Mouse (Mus musculus): ENCODE results near the gene St8sia6.
A peak's percentile ranks its signal among the peaks of the same experiment; 100 is the strongest.

St8sia6 gene

GRCm38 (mm10) chr2:13760366-13760765 lies 33.5 kb downstream of the St8sia6 start:
- DNase-seq (ENCODE audit: low spot score) = no peak

GRCm38 (mm10) chr2:13757412-13757811 lies 36.5 kb downstream of the St8sia6 start:
- no peak for DNase-seq (ENCODE audit: low spot score)

GRCm38 (mm10) chr2:13755733-13756132 lies 38.1 kb downstream of the St8sia6 start:
- no peak for DNase-seq (ENCODE audit: low spot score)

DNA sequence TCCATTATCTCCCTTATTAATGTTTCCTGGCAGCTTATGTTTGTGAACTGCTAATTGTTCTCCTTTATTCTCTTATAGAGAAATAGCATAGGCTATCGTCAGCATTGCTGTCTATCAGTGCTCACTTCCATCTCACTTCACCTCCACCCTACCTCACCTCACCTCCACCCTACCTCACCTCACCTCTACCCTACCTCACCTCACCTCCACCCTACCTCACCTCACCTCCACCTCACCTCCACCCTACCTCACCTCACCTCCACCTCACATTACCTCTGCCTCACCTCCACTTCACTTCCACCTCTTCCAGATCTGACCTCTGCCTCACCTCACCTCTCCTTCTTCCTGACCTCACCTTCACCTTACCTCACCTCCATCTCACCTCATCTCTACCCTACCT lies 42.2 kb downstream of the St8sia6 start:
- DNase-seq (ENCODE audit: low spot score) = no peak

DNA sequence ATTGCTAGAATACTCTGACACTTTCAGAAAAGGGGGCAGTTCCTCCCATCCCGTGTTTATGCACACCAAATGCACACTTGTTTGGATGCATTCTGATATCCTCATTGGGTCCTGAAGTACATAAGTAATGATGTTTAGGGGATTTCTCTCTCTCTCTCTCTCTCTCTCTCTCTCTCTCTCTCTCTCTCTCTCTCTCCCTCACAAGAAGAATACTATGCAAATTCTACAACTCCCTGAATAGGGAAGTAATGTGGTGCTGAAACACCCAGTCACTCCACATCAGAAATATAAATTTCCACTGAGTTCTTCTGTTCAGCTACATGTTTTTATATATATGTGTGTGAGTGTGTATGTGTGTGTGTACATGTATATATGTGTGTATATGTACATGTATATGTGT lies 43.1 kb downstream of the St8sia6 start:
- no peak for DNase-seq (ENCODE audit: low spot score)

DNA sequence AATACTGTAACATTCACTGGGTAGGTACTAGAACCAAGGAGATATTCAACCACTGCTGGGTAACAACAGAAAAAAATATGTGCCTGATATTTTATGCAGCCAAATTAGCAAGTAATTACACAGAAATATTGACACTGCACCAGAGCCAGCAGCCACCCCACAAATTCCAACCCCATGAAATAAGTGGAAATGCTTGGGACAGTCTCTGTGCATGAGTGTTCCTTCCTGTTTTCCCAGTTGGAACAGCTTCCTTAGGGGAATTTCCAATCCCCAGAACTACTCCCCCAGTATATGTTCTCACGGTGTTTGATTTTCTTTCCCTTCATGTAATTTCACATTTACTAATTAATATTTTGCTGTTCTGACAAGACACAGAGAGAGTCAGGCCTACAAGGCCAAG lies 43.8 kb downstream of the St8sia6 start:
- DNase-seq (ENCODE audit: low spot score) = no peak

- DNase-seq (ENCODE audit: low spot score) = no peak
These were observed 44.7 kb downstream of the St8sia6 start for GRCm38 (mm10) chr2:13749176-13749575.

GRCm38 (mm10) chr2:13747576-13747975 lies 46.3 kb downstream of the St8sia6 start:
- DNase-seq (ENCODE audit: low spot score) = no peak

DNA sequence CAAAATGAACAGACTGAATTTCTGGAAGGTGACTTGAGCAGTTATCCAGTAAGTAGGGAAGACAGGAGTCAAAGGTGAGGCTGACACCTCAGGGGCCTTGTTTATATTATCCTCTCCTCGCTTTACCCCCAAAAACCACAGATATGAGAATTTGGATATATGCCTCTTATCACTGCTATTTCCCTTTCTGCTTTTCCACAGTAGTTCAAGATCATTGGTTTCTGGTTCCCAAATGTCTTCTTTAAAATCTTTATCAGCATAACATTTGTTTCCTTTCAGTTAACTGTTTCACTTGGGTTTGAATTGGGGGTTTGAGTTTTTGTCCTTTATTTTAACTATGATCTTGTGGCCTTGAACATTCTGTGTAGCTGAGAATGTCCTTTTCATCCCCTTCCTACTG lies 47.8 kb downstream of the St8sia6 start:
- DNase-seq (ENCODE audit: low spot score) = no peak

GRCm38 (mm10) chr2:13738704-13739103 lies 55.2 kb downstream of the St8sia6 start:
- no peak for DNase-seq (ENCODE audit: low spot score)

DNA sequence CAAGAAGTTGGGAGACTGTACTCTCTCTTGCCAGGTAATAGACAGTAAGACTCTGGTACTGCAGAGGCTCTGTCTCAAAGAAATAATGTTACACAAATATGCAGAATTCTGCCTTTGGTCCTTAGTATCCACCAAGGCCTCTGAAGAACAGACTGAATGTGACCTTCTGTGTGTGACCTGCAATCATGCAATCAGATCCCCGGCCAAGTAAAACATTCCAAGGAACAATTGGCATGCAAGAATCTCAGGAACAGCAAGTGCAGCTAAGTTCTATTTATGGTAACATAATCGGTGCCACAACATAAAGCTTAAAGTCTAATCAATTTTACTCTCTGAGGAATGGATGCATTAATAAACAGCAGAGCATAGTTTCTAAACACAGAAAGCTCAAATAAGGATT lies 66.0 kb downstream of the St8sia6 start:
- DNase-seq (ENCODE audit: low spot score) = no peak

DNA sequence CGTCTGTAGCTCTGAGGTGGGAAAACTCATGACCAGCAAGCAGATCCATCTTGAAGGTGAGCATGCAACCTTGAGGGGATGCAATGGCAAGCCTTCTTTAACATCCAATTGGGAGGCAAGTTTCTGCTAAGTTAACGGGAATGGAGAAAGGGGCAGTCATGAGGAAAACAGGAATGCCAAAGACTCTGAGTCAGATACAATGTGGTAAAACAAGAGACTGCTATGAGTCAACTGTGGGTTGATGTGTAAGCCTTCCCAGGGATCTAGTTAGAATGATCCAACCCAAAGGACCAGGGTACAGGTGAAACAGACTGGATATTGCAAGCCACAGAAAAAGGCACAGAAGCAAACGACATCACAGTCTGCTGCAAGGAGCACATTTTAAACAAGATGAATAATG lies 68.3 kb downstream of the St8sia6 start:
- DNase-seq (ENCODE audit: low spot score) = no peak

- no peak for DNase-seq (ENCODE audit: low spot score)
These were observed 71.6 kb downstream of the St8sia6 start for GRCm38 (mm10) chr2:13722241-13722640.

DNA sequence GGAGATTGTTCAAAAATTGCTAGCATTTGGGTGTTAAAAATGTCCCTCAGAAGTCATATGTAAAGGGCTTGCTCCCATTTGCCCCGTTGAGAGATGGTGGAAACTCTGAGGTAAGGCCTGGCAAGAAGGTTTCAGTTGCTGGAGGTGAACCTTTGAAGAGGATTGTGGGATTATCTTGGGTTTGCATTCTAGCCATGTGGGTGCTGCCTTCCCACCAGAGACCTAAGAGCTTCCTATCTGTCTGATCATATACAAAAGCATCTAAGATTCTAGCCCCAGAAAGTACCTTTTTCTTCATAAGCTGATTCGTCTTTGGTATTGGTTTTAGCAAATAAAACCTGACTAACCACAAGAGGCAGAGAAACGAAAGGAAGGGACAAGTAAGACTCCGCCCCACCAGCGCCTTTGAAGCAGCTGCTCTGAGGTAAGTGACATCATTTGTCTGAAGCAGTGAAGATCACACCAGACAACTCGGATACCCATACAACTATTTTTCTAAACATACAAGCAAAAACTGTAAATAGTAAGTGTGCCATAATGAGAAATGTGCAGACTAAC lies 75.2 kb downstream of the St8sia6 start:
- DNase-seq (ENCODE audit: low spot score) = no peak

- no peak for DNase-seq (ENCODE audit: low spot score)
These were observed 85.1 kb downstream of the St8sia6 start for GRCm38 (mm10) chr2:13708785-13709184.

DNA sequence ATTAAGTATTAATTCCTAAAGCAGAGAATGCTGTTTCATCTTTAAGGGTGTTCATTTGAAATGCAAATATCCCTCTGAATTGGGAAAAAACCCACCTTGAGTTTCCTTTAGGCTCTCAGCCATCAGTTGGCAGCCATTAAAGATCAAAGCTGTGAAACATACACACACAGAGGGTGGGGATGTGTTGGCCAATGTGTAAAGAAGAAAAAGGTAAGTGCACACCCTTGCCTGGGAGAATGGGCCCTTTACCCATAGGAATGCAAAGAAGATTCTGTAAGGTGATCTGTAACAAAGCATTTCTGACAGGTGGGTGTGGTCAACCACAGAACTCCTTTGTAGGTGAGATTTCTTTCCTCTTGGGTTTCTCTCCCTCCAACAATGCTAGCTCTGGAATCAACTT lies 96.3 kb downstream of the St8sia6 start:
- DNase-seq (ENCODE audit: low spot score) = no peak

- DNase-seq (ENCODE audit: low spot score) = no peak
These were observed 99.4 kb downstream of the St8sia6 start for GRCm38 (mm10) chr2:13694417-13694816.

DNA sequence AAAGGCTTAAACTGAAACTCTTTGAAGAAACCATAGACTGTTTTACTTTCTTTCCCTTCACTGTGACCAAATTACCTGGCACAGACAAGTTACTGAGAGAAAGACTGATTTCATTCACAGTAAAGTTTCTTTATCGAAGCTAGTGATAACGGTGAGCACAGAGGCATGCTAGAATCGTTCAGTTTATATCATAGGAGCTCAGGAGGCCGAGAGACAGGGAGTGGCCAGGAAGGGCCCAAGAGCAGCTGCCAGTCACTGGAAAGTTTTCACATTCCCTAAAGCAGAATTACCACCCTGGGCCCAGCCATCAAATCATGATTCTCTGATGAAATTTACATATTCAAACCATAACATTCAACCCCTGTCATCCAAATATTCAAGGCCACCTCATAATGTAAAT lies 109.5 kb downstream of the St8sia6 start:
- DNase-seq (ENCODE audit: low spot score) = no peak

DNA sequence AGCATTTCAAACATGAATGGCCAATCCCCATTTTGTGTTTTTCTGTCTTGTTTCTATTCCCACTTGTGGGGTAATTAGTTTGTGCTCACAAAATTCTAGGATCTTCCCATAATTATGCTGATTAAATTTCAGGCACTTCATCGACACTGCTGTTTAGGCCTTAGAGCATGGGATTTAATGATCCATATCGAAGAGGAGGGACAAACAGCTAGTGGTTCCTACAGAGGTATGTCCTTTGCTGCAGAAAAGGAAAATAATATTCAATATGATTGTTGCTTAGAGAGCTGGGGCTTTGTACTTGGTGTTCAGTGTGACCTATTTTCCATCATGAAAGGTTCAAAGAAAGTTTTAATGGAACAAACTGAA lies 110.7 kb downstream of the St8sia6 start:
- no peak for DNase-seq (ENCODE audit: low spot score)

GRCm38 (mm10) chr2:13682488-13683204 lies 111.2 kb downstream of the St8sia6 start:
- no peak for DNase-seq (ENCODE audit: low spot score)

DNA sequence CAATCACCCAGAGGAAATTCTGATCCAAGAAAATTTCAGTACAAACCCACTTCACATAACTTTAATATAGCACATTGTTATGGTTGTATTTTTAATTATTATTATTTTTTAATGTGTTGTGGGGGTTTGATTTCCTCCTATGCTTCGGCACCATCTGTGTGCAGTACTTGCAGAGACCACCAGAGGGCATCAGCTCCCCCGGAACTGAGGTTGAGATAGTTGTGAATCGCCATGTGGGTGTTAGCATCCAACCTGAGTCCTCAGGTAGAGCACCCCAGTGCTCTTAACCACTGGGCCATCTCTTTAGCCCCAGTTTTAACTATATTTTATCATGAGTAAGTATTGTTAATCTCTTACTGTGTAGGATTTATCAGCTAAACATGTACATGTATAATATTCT lies 120.9 kb downstream of the St8sia6 start:
- peak; percentile 40 for DNase-seq (ENCODE audit: low spot score)

DNA sequence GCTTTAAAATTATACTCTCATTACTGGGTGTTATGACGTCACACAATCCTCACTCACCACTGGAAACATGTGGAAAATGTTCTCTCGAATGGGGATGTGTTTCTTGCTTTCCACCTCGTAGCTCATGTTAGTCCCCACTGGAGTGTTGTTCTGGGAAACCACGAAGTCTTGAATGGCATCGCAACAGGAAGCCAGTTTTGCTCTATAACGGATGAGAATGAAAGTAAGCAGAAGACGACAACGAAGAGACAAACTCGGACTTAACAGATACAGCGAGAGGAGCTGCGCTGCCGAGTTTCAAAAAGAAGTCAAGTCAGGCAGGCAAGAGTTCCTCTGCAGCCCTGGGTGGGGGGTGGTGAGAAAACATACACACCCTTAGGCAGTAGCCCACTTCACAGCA lies 121.4 kb downstream of the St8sia6 start:
- DNase-seq (ENCODE audit: low spot score) = no peak

DNA sequence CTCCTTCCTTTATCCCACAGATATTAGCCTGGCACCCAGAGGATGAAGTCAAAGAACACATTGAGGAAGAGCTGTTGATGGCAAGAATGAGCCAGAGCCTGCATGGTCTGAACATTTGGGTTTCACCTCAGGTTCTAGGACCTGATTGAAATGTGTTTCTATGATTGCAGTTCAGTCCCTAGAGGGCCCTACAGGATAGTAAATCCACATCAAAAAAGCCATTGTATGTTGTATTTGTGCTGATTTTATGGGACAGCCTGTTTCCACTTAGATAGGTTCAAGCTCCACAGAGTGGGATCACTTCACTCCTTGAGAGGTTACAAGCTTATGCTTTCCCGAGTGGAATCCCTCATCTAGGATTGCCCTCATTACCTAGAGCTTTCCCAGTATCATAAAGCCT lies 159.0 kb downstream of the St8sia6 start:
- no peak for DNase-seq (ENCODE audit: low spot score)

GRCm38 (mm10) chr2:13630136-13630832 lies 163.6 kb downstream of the St8sia6 start:
- no peak for DNase-seq (ENCODE audit: low spot score)

Measured in c-Kit-positive CD71-positive TER-119-positive erythroid progenitor cells, embryonic 14.5 days (primary cell).